Mouse (Mus musculus) CH12.LX (cell line): Measurements from ENCODE around the gene Ubash3a. TPM values are rescaled to one million over a fixed set of nuclear protein-coding genes. Genes with fewer than 3 reads are reported as not detected.

Experiments
- DNase-seq: peaks from one replicate; pipeline ENCODE4 v3.0.0-alpha.2; 2013; ENCODE audit errors: extremely low read depth
- H3K27ac ChIP-seq: 2 replicates; pipeline ENCODE4 v1.5.1; 2012; ENCODE audit warnings: low read depth, mild to moderate bottlenecking, control low read depth, moderate library complexity; ENCODE audit not compliant: insufficient read depth
- H3K27me3 ChIP-seq: replicated peaks from 2 replicates; pipeline ENCODE3; 2012; ENCODE audit warnings: inconsistent platforms
- H3K36me3 ChIP-seq, 2 experiments: replicated peaks in 1 of 2; 2 replicates each; pipeline versions ENCODE3 to v1.6.1; 2012; ENCODE audit warnings: inconsistent platforms in 1 of 2, low read length in 1 of 2, mild to moderate bottlenecking in 1 of 2, mixed read lengths in 1 of 2, moderate library complexity in 1 of 2; ENCODE audit not compliant: control insufficient read depth in 1 of 2, insufficient read depth in 1 of 2
- H3K4me1 ChIP-seq, 2 experiments: 2 replicates each; pipeline ENCODE4 v1.6.1; 2012; ENCODE audit warnings: inconsistent platforms in 1 of 2, moderate library complexity in 1 of 2; ENCODE audit not compliant: insufficient read depth in 2 of 2, control insufficient read depth in 1 of 2
- H3K4me2 ChIP-seq: 2 replicates; pipeline ENCODE4 v1.6.1; 2012; ENCODE audit warnings: low read depth, mild to moderate bottlenecking, control low read depth; ENCODE audit not compliant: poor library complexity, insufficient read depth, severe bottlenecking
- H3K4me3 ChIP-seq, 3 experiments: fragments of 150-350 bp in 1 of 3; sonication (generic) in 1 of 3; replicated peaks in 1 of 3; 2 replicates each; pipeline versions ENCODE3 to v1.5.1; 2011 to 2012; ENCODE audit warnings: low read depth in 2 of 3, low read length in 2 of 3, mild to moderate bottlenecking in 2 of 3, moderate library complexity in 2 of 3, control low read depth in 1 of 3, improper control_type of control experiment in 1 of 3, inconsistent platforms in 1 of 3, mixed read lengths in 1 of 3; ENCODE audit not compliant: poor library complexity in 1 of 3
- H3K79me2 ChIP-seq: replicated peaks from 2 replicates; pipeline ENCODE4 v1.6.1; 2012; ENCODE audit warnings: mild to moderate bottlenecking, moderate library complexity; ENCODE audit not compliant: control insufficient read depth, poor library complexity, insufficient read depth, severe bottlenecking; ENCODE audit errors: extremely low read depth
- H3K9ac ChIP-seq: 2 replicates; pipeline ENCODE4 v1.6.1; 2012; ENCODE audit warnings: low read depth, mild to moderate bottlenecking, control low read depth, moderate library complexity; ENCODE audit not compliant: insufficient read depth
- H3K9me3 ChIP-seq: replicated peaks from 2 replicates; pipeline ENCODE3; 2012; ENCODE audit warnings: low read length, inconsistent platforms, mixed read lengths
- BHLHE40 ChIP-seq: IDR thresholded peaks from 2 replicates; pipeline ENCODE4 v1.6.1; 2011; ENCODE audit warnings: mild to moderate bottlenecking, low read depth, low read length, improper control_type of control experiment
- CHD2 ChIP-seq: IDR thresholded peaks from 2 replicates; pipeline ENCODE4 v1.6.1; 2011; ENCODE audit warnings: low read length, improper control_type of control experiment
- E2F4 ChIP-seq: IDR thresholded peaks from 2 replicates; pipeline ENCODE4 v1.6.1; 2011; ENCODE audit warnings: low read depth, low read length, improper control_type of control experiment; ENCODE audit not compliant: insufficient replicate concordance
- ELF1 ChIP-seq: IDR thresholded peaks from 2 replicates; pipeline ENCODE4 v1.6.1; 2014; ENCODE audit warnings: low read depth, mild to moderate bottlenecking, inconsistent platforms, low read length, improper control_type of control experiment
- GABPA ChIP-seq: IDR thresholded peaks from 2 replicates; pipeline ENCODE4 v1.6.1; 2012; ENCODE audit warnings: low read depth, low read length, improper control_type of control experiment, inconsistent platforms; ENCODE audit not compliant: insufficient replicate concordance
- JUN ChIP-seq: IDR thresholded peaks from 2 replicates; pipeline ENCODE4 v1.6.1; 2011; ENCODE audit warnings: low read depth, mild to moderate bottlenecking, low read length, improper control_type of control experiment, moderate library complexity; ENCODE audit not compliant: insufficient read depth
- KAT2A ChIP-seq: IDR thresholded peaks from 2 replicates; pipeline ENCODE4 v1.6.1; 2012; ENCODE audit warnings: low read length, improper control_type of control experiment, inconsistent platforms; ENCODE audit not compliant: insufficient replicate concordance
- MAFK ChIP-seq: IDR thresholded peaks from 2 replicates; pipeline ENCODE4 v1.6.1; 2011; ENCODE audit warnings: low read length, improper control_type of control experiment; ENCODE audit not compliant: insufficient replicate concordance
- MXI1 ChIP-seq: IDR thresholded peaks from 2 replicates; pipeline ENCODE4 v1.6.1; 2011; ENCODE audit warnings: mild to moderate bottlenecking, low read depth, low read length, improper control_type of control experiment
- NELFE ChIP-seq: IDR thresholded peaks from 2 replicates; pipeline ENCODE4 v1.6.1; 2011; ENCODE audit warnings: low read depth, low read length, improper control_type of control experiment
- NRF1 ChIP-seq: IDR thresholded peaks from 2 replicates; pipeline ENCODE4 v1.6.1; 2014; ENCODE audit warnings: low read depth, mild to moderate bottlenecking, inconsistent platforms, low read length, improper control_type of control experiment, moderate library complexity
- PAX5 ChIP-seq: IDR thresholded peaks from 2 replicates; pipeline ENCODE4 v1.6.1; 2012; ENCODE audit warnings: low read length, inconsistent platforms, mixed read lengths
- RCOR1 ChIP-seq: conservative IDR thresholded peaks from 2 replicates; pipeline ENCODE4 v1.6.1; 2012; ENCODE audit warnings: low read depth, mild to moderate bottlenecking, inconsistent platforms, low read length, improper control_type of control experiment
- SMC3 ChIP-seq: IDR thresholded peaks from 2 replicates; pipeline ENCODE4 v1.6.1; 2011; ENCODE audit warnings: low read depth, low read length, improper control_type of control experiment
- TCF12 ChIP-seq: IDR thresholded peaks from 2 replicates; pipeline ENCODE4 v1.6.1; 2014; ENCODE audit warnings: low read depth, mild to moderate bottlenecking, inconsistent platforms, low read length, improper control_type of control experiment
- USF2 ChIP-seq: conservative IDR thresholded peaks from 2 replicates; pipeline ENCODE4 v1.6.1; 2011; ENCODE audit warnings: low read depth, low read length, improper control_type of control experiment
- dilution Hi-C: fragments of 300-500 bp; cut with MboI; formaldehyde crosslinking; loops from 2 replicates; pipeline ENCODE4 v1.14.3; 2020; ENCODE audit warnings: low sequenced_read_pairs; ENCODE audit not compliant: extremely low pct_unique_long_range_greater_than_20kb, extremely low pct_ligation_motif_present
- in situ Hi-C: fragments of 300-500 bp; cut with MboI; formaldehyde crosslinking; loops from 3 replicates; pipeline ENCODE4 v1.14.3; 2019; ENCODE audit warnings: low sequenced_read_pairs, low pct_ligation_motif_present, low pct_unique_long_range_greater_than_20kb, mixed read lengths
- polyA plus RNA-seq: library from polyadenylated mRNA; unstranded; fragments of >175 nt; gene quantifications from 2 replicates; pipeline ENCODE4 v1.2.1, GENCODE M21; 2012; ENCODE audit warnings: low read depth; ENCODE audit not compliant: insufficient read length
- total RNA-seq, 2 experiments: library from RNA; depleted of rRNA; stranded (reverse); fragments of 300-350 nt in 1 of 2; fragments of >200 nt in 1 of 2; gene quantifications; 2 replicates each; pipeline ENCODE4 v1.2.3; 2012 to 2014

Gene Ubash3a
- total and polyA plus RNA-seq, 3 experiments: 0.08 to 0.17 TPM; not detected in 1

DNA sequence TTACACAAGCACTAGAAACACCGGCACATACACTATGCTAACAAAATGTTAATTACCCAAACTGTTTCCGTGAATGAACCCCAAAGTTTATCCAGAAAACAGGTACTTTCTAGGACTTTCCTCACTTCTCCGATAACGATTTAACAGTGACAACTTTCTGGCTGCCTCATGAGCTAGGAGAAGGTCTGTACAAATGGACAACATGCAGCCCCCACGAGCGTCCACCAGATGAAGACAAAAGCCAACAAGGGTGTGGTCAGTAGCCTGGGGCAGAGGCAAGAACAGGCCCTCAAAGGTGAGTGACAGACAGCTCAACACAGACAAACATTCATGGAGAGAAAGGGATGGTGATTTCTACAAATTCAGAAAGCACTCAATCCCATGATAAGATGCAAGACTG, 59.9 kb downstream of the Ubash3a start:
- no peak for DNase-seq
- dilution Hi-C loops (no loop called here), in situ Hi-C loops (no loop called here)
- H3K9me3 ChIP-seq: peaks cover 7% of the 10 kb centered on the region
- no peak overlapping the region for H3K4me3 ChIP-seq
- H3K27ac ChIP-seq: no peak overlapping the region
- H3K27me3 ChIP-seq: peaks cover 16% of the 10 kb centered on the region
- peaks cover 3 to 35% of the 10 kb centered on the region in 2 experiments for H3K4me1 ChIP-seq
- H3K36me3 ChIP-seq: no peaks in the 10 kb centered on the region
- TF ChIP-seq MAFK (no peak), PAX5 (no peak)
- H3K4me2 ChIP-seq: no peak overlapping the region
- H3K79me2 ChIP-seq: no peaks in the 10 kb centered on the region
- H3K9ac ChIP-seq: no peak overlapping the region

DNA sequence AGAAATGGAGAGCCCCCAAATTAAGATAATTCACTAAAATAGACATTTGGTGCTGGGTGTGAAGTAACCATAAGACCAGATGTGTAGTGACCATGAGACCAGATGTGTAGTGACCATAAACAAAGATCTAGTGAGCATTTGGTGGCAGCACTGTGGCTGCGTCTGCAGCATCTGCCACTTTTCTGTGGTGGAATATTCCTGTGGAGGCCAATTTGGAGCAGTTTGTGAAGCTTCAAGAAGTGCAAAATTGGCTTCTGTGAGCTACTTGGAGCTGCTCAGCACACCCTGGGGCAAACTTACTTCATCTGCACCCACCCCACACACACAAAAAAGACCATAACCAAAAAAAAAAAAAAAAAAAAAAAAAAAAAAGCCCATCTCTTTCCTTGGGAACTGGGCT, 60.3 kb downstream of the Ubash3a start:
- DNase-seq: no peak
- dilution Hi-C loops: no loop called here
- H3K9me3 ChIP-seq: peaks cover 7% of the 10 kb centered on the region
- no peaks in the 10 kb centered on the region for H3K79me2 ChIP-seq
- no peak overlapping the region for H3K27ac ChIP-seq
- no peak overlapping the region for H3K9ac ChIP-seq
- no peaks in the 10 kb centered on the region for H3K36me3 ChIP-seq
- no peak overlapping the region for H3K4me3 ChIP-seq
- H3K27me3 ChIP-seq: peaks cover 16% of the 10 kb centered on the region
- in situ Hi-C loops: no loop called here
- H3K4me2 ChIP-seq: no peak overlapping the region
- TF ChIP-seq MXI1 (no peak), NRF1 (no peak), SMC3 (no peak)
- peaks cover 3 to 34% of the 10 kb centered on the region in 2 experiments for H3K4me1 ChIP-seq

DNA sequence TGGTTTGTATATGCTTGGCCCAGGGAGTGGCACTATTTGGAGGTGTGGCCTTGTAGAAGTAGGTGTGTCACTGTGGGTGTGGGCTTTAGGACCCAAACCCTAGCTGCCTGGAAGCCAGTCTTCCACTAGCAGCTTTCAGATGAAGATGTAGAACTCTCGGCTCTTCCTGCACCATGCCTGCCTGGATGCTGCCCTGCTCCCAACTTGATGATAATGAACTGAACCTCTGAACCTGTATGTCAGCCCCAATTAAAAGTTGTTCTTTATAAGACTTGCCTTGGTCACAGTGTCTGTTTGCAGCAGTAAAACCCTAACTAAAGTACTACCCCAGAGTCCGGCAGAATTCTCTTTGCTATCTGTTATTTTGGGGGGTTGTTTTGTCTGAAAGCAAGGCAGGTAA, 62.1 kb downstream of the Ubash3a start:
- in situ Hi-C loops (no loop called here), dilution Hi-C loops (no loop called here)
- Histone ChIP-seq H3K79me2 (no peaks in the 10 kb centered on the region), H3K9ac (no peak overlapping the region), H3K9me3 (peaks cover 2% of the 10 kb centered on the region), H3K4me3 (no peak overlapping the region), H3K27me3 (peaks cover 16% of the 10 kb centered on the region), H3K36me3 (no peaks in the 10 kb centered on the region), H3K27ac (no peak overlapping the region), H3K4me2 (no peak overlapping the region), H3K4me1 (peaks cover under 1 to 22% of the 10 kb centered on the region in 2 experiments)
- TF ChIP-seq GABPA: no peak
- TF ChIP-seq KAT2A: no peak
- no peak for TF ChIP-seq CHD2
- TF ChIP-seq NELFE: no peak
- no peak for TF ChIP-seq E2F4
- no peak for TF ChIP-seq TCF12
- TF ChIP-seq BHLHE40: no peak
- TF ChIP-seq ELF1: no peak
- no peak for TF ChIP-seq JUN
- no peak for TF ChIP-seq USF2
- TF ChIP-seq RCOR1: no peak
- DNase-seq: no peak
